Mouse (Mus musculus) thymus, adult 18-20 months (tissue): ENCODE measurements around the gene Pwwp2b.

ENCODE experiments used
- DNase-seq, 2 experiments: peaks; one replicate each; pipeline ENCODE4 v3.0.0; 2022; ENCODE audit warnings: mixed read lengths in 2 of 2

The Pwwp2b gene

DNA sequence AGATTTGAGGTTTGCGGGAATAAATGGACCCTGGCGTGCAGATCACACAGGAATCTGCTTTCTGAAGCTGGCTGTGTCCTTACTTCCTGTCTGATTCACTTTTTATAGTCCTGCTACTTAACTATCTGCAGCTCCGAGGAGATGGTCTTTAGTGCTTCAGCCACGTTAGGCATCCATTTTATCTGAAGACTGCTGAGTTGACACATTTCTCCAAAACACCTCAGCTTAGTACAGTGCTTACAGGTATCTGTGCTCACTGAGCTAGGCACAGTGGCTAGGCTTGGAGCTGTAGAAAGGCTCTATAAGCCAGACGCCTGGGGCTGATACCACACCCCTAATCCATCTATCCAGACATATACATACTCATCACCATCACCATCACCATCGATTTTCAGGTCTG lies 17.4 kb downstream of the Pwwp2b start:
- no peak for DNase-seq

DNA sequence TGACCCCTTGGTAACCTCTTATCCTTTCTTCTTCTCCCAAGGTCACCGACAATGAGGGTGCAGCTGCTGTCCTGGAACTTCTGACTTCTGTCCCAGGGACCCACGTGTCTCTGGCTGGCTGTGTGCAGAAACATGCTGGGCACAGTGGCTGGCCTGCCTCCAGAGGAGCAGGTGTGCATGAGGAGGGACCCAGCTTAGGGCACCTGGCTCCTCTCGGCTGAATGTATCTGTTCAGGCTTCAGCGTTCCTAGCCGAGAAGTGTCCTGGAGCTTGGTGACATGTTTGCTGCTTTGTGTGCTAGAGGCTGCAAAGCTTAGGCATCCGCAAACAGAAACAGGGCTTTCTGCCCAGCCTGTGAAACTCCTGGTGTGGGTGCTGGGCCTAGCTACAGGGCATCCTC lies 18.1 kb downstream of the Pwwp2b start:
- DNase-seq, result no peak

DNA sequence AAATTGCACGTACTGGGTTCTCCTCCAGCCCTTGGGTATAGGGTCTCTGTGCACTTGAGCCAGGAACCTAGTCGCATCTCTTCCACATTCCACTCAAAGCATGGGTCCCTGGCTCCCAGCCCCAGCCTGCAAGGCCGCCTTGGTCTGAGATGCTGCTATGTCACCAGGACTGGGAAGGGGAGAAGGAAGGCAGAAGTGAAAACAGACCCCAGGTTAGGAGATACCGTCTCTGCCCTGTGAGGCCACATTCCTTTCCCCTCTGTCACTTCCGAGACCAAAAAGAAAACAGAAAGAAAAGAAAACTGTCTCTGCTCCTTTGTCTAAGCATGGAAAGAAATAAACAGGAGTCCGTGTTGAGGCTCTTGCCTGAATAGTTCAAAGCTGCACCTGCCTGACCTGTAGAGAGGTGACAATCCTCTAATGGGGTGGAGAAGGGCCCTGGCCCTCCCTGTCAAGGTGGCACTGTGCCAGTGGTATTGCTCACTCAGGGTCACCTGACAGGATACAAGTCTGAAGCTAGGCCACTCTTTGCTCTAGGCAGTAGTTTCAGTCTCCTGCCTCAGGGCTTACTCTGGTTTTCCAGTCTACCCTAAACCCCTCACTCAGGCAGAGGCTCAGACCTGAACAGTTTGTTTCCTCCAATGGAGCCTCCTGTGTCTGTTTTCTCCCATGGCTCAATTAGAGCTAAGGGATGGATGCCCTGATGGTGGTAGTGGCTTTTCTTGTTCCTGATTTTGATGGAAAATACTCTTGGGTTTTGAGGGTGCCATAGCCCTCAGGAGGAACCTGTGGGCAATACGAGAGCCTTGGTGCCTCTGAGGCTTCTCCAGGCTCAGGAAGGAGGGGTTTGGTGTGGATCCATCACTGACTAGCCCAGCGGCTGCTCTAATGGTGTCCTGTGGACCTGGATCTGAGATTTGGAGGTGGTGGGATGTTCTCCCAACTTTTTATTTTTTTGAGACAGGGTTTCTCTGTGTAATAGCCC lies 18.9 kb downstream of the Pwwp2b start:
- no peak for DNase-seq

DNA sequence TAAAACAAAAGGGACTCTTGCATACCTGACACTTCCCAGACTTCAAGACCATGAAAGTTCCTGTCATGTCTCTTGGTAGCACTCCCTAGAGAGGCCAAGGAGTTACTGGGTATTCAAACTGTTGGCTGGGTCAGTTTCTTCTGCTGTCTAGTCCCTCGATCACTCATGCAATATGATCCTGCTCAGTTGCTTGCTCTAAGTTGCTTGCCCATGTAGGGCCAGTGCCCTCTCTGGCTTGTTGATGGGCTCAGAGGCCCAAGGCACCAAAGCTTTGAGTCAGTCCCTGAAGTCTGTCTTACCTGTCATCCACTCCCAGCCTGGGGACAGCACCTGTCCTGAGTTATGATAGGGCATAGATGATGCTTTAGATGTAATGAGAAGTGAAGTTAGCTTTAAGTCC lies 22.5 kb downstream of the Pwwp2b start:
- no peak for DNase-seq

DNA sequence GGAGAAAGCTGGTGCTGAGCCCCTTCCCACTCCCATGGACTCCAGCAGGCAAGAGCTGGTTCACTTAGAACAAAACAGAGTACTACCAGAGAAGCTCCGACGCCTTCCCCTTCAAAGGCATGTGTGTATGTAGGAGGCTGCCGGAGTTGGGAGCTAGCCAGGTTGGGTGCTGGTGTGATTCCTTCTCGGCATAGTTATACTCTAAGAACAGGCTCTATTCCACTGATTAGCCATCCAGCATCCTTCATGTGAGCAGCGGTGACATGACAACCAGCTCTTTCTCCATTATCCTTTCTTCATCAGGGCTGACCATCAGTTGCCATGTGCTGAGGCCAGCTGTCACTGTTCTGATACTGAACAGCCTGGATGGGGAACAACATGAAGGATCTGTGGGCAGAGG lies 23.6 kb downstream of the Pwwp2b start:
- DNase-seq, result no peak

DNA sequence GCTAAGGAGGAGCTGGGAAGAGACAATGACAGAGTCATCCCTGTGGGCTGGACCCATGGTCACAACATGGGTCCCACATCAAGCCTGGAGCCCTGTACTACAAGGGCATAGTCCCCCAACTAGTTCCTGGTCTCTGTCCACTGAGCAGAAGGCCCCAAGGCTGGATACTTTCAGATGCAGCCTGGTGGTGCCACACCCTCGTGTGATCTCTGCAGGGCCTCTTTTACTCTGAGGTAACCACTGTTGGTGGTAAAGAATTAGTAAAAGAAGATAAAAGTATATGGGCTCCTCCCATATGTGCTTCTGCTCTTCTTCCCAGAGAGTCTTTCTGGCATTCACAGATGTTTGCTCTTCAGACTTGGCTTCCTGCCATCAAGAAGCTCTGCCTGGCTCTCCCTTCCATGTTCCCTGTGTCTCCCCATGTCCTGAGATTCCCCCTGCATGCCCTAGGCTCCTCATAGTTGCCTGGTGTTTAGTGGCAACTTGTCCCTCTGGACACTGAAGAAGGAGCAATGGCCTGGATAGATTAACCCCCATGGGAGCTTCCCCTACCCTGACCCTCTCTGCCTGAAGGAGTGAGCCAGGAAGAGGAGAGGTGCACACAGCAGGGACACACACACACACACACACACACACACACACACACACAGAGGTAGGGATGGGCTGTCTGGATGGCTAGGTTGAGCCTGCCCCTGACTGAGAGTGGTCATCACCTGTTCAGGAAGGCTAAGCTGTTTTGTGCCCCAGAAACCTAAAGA lies 24.5 kb downstream of the Pwwp2b start:
- DNase-seq, result no peak

DNA sequence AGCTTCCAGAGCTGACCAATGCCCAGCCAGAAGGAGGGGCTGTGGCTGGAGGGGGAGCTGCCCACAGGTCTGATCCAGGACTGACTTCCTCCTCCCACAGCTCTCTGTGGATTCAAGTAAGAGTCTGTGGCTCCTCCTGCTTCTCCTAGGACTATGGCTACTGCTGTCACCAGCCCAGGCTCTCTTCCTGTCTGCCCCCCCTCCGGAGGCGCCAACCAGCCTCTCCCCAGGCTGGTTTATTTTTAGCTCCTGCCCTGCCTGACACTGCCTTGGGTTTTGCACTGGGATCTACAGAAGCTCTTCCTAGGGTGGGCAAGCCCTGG lies 25.1 kb downstream of the Pwwp2b start:
- no peak for DNase-seq

DNA sequence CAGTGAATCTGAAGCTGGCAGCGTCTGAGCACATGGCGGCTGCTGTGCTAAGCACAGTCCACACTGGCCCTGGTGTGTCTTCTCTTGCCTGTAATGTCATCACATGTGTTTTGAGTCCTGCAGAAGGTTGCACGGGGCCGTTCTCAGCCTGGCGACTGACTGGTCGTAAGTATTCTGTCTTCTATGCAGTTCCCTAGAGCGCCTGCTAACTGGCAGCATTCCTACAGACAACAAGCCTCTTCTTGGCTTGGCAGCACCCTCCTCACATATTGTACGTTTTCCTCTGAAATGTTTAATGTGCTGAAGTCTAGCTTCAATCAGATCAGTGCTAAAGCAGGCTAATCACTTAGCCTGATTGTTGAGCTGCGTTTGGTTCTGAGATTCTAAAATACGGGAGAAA lies 27.3 kb downstream of the Pwwp2b start:
- no peak for DNase-seq

DNA sequence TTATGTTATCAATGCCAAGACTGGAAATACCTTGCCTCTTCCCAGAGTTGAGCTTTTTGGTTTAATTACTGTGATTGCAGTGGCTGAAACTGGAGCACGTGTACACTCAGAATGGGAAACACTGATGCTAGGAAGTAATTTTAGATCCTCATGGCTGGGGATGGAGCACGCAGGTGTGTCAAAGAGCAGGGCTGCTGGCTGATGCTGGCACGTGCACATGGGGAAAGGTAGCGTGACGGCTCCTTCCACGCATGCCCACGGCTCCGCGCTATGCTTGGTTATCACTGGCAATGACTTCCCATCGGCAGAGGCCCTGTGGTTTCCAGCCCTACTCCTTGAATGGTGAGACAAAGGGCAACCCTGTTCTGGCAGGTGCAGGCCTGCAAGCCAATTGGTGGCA lies 27.9 kb downstream of the Pwwp2b start:
- no peak for DNase-seq

DNA sequence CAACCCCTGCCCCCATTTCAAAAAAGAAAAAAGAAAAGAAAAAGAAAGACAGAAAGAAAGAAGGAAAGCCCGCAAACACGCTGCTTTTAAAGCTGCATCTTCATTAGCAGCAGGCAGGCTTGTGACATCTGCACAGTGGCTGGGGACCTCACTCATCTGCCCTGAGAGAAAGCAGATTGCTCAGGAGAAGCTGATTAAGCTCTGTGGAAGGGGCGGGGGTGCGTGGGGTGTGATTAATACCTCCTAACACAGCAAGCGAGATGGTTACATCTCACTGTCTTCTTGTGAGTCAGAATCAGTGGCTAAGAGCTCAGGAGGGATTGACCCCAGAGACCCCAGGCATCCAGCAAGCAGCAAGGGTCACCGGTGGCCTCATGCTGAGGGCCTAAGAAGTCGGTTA lies 29.3 kb downstream of the Pwwp2b start:
- DNase-seq, result no peak

DNA sequence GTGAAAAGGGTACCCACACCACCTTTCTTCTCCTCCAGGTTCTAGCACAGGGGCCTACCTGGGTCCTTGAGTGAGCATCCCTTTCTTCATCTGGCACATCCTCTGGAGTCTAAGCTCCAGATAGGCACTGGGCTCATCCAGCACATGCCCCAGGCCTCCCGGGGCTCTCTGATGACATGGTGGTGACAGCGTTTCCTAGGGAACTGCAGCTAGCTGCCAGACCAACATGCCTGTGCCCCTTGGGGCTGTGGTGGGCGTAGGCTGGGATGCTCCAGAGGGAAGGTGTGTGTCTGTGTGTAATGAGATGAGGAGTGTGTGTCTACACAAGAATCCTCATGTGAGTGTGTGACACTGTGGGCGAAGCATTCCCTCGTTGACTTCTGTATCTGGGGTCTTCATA lies 31.3 kb downstream of the Pwwp2b start:
- no peak for DNase-seq

DNA sequence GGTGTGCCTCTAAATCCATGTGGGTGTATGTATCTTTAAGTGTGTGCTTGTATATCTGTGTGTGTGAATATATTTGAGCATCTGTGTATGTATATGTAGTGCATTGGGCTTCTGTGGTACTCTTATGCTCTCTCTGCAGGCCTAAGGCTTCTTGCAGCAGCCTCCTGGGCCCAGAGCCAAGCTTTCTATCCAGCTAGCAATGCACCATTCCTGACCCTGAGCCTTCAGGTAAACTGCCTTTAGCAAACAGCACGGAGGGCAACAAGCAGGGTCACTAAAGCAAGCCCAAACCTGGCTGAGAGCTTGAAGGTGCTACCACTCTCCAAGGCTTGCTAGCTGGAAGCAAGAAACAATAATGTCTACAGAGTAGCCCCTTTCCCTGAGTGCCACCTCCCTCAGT lies 31.8 kb downstream of the Pwwp2b start:
- no peak for DNase-seq

DNA sequence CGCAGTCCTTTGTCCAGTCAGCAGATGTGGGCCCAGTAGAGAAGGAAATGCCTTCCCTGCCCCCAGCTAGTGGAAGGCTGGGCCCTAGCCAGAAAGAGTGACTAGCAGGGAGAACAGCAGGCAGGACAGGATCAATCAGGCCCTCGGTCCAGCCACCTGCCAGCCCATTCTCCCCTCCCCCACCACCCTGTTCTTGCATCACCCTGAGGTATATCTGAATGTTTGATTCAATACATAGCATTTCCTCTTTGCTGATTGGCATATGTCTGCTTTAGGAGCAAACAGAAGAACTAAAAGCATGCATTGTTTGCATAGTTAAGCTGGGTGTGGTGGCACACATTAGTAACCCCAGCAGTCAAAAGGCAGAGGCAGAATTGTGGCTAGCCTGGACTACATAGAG lies 32.9 kb downstream of the Pwwp2b start:
- DNase-seq, result no peak

DNA sequence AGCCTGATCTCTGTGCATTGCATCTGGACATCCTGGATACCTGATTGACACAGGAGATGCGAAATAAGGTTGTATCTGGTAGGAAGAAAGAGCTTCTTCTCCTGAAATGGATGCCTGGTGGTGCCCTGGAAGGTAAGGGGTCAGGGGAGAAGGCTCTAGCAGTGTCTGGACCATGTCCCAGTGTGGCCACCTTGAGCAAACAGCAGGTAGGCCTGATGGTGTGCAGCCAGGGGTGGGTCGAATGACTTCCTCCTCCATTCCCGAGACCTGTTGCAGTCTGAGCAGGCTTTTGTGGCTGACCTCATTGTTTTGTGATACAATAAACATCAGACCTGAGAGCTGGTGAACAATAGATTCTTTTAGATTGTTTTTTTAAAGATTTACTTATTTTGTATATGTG lies 33.8 kb downstream of the Pwwp2b start:
- no peak for DNase-seq

DNA sequence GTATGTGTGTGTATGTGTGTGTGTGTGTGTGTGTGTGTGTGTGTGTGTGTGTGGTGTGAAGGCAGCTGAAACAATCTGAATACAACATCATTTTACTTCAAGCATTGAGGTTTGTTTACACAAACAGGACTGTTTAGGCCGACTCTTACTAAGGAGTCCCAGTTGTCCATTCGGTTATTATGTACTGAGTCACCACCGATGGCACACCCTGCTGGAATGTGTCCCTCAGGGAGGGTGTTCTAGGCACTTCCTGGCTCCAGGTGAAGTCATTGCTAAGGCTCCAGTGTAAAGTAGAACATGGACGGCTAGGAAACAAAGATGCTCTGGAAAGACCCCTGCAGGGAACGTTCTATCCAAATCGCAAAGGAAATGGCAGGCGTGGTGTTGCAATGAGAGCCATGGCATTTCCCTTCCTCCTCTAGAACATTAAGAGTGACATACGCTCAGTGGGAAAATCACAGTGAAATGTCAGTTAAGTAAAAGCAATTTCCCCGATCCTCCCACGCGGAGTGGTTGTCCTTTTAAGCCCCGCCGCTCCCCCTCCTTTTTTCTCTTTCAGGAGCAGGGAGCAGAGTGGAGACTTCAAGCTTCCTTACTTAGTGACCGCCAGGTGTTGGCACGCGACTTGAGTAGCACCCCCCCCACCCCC lies 37.1 kb downstream of the Pwwp2b start:
- no peak for DNase-seq

DNA sequence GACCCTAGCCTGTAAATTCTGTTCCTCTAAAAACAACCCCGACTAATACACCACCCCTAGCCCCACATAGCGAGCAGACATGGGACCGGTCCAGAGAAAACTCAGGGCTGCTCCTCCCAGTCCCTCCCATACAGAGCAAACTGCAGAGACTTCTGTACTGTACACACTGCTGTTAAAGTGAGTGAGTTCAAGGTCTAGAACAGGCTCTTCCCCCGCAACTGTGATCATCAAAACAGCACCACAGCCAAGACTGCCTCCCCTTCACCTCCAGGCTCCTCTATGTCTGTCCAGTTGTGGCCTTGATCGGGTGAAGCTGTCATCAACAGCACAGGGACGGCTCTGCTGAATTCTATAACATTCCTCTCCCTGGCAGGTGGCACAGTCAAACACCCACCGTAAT lies 40.3 kb downstream of the Pwwp2b start:
- DNase-seq, result no peak

DNA sequence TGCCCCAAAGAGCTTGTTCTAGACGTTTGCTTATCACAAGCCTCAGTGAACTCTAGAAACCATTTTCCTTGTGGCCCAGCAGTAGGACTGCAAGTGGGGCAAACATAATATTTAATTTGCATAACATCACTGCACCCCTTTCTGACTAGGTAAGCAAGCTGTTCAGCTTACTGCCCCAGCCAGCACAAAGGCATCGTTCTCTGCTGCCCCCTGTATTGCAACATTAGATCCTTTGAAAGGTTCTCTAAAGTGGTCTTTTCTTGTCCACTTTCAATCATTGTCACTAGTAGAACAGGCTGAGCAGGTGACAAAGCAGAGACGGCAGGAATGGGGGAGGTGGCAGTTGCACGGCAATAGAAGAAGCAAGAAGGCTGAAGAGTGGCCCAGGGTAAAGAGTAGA lies 45.1 kb downstream of the Pwwp2b start:
- DNase-seq, result no peak

DNA sequence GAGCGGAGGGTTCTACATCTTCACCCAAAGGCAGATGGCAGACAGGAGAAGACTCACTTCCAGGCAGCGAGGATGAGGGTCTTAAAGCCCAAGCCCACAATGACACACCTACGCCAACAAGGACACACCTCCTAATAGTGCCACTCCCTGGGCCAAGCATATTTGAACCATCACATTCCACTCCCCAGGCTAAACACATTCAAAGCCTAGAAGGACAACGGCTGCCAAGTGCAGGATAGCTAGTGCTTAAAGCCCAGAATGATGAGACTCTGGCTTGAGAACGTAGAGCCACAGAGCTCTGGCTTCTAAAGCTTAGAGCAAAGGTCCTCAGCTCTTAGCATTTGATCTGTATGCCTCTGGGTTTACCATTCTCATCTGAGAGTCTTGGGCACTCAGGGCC lies 45.8 kb downstream of the Pwwp2b start:
- no peak for DNase-seq

DNA sequence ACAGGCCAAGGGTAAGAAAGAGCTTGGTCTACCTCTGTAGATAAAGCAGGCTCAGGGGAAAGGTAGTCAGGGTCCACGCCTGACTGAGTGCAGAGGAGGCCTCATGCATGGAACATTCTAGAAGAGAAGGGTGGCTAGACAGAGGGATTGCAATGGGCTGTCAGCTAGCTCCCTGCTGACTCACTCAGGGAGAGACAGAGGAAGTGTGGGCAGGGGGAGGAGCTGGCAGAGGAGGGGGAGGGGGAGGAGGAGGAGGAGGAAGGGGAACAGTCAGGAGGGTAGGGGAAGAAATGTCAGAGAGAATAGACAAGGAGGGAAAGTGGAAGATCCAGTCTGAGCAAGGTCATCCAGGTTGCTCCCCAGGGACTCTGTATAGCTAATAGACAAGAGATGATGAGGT lies 47.4 kb downstream of the Pwwp2b start:
- no peak for DNase-seq

DNA sequence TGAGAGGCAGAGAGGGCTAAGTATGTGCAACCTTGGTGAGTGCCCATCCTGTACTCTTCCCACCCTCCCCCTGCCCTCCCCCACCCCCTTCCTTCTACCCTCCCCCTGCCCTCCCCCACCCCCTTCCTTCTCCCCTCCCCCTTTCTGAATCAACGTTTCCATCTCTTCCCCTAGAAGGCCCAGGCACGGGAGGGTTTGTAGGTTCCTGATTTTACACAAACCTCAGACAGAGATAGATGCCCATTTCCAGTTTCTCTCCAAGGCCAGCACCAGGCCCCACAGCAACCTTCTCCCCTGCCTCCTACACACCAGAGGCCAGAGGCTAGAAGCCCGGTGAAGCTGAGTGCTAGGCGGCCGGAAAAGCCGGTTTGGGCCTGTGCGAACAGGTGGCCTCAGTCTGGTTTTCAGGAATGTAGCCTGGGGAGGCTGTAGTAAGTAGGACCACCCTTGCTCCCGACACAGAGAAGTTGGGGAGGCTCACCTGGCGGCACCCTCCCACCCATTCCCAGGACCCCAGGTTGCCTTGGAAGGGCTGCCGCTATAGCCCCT lies 48.3 kb downstream of the Pwwp2b start:
- DNase-seq, result no peak

DNA sequence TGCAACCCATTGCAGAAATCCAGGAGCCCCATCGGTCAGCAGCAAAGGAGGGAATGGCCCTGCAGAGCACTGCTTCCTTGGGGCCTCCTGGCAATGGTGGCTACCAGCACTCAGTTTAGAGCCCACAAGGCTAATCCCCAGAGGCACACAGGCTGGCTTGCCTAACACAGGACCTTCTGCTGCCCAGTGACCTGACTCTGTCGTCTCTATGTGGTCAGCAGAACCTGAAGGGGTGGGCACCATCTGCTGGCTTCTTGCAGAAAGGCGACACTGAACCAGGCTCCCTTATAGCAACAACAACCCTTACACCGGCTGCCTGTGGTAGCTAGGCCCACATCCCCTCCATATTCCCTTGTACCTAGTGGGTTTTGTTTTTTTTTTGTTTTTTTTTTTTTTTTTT lies 50.2 kb downstream of the Pwwp2b start:
- DNase-seq, result no peak

DNA sequence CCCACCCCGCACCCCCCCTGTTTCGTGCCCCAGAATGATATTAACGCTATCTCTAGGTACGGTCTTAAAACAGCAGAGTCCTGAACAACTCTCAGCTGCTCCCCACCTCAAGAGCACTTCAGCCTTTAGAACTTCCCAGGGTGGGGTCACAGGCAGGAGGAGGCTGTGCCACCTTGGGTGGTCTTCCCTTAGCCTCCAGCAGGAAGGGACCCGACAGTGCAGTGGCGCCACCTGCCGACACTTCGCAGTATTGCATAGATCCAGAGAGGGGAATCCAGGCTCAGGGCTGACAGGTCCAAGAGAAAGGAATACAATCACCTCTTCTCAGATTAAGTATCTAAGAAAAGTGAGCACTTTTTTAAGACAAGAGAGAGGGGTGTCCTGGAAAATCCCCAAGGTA lies 51.1 kb downstream of the Pwwp2b start:
- peak; percentile 51 to 58 for DNase-seq

DNA sequence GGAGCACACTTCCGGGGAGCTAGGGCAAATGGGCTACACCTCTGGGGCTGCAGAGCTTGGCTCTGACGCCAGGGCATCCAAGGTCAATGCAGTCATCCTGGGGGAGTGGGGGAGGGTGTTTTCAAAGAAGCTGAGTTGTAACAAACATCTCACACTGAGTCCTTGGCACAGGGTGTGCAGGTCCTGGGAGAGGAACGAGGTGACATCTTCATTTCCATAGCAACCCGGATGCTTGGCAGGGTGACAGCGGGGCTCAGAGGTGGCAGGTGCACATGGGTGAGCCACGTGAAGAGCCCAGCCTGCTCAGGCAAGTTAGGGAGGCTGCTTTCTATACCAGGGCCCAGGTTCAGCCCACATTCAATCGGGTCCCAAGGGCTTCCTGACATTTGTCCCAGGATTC lies 52.1 kb downstream of the Pwwp2b start:
- no peak for DNase-seq

DNA sequence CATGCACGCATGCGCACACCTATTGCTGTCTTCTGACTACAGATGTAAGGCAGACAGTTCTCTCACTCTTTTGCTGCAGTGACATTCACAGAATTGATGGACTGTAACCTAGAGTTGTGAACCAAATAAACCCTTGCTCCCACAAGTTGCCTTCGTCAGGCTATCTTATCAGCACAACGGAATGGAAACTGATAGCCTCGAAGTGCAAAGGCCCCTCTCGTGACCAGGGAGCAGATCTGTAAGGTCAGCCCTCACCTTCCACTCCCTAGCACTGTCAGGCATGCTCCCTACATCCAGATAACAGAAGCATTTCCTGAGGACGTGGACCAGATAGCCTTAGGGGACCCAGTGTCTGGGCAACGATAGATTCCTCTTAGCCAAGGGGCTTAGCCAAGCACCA lies 53.2 kb downstream of the Pwwp2b start:
- no peak for DNase-seq
